Mouse (Mus musculus) heart, postnatal 0 days (tissue): ENCODE results near the gene Saysd1. TPM values are rescaled to one million over a fixed set of nuclear protein-coding genes. Genes with fewer than 3 reads are reported as not detected.

Experiments used
- ATAC-seq: fragments of 200-750 bp; cut with Nextera tagmentation; 2 replicates; pipeline ENCODE4 v1.8.0; 2017; ENCODE audit warnings: low read depth, moderate number of reproducible peaks, moderate library complexity; ENCODE audit not compliant: insufficient read depth
- DNase-seq: peaks from one replicate; pipeline ENCODE4 v3.0.0-alpha.2; 2016; ENCODE audit warnings: low spot score
- H3K27ac ChIP-seq: fragments of 300-500 bp; sonication (generic); 2 replicates; pipeline ENCODE4 v1.5.1; 2014; ENCODE audit warnings: low read depth, mild to moderate bottlenecking
- H3K27me3 ChIP-seq: fragments of 300-500 bp; sonication (generic); 2 replicates; pipeline ENCODE4 v1.6.1; 2014; ENCODE audit warnings: low read length, mixed read lengths; ENCODE audit not compliant: control insufficient read depth, insufficient read depth
- H3K36me3 ChIP-seq: fragments of 300-500 bp; sonication (generic); replicated peaks from 2 replicates; pipeline ENCODE4 v1.6.1; 2014; ENCODE audit warnings: low read length, mixed read lengths; ENCODE audit not compliant: control insufficient read depth, insufficient read depth
- H3K4me1 ChIP-seq: fragments of 300-500 bp; sonication (generic); 2 replicates; pipeline ENCODE4 v1.6.1; 2014; ENCODE audit warnings: antibody characterized with exemption; ENCODE audit not compliant: control insufficient read depth, insufficient read depth
- H3K4me2 ChIP-seq: fragments of 300-500 bp; sonication (generic); 2 replicates; pipeline ENCODE4 v1.6.1; 2014; ENCODE audit warnings: low read depth, mild to moderate bottlenecking, low read length, moderate library complexity
- H3K4me3 ChIP-seq: fragments of 300-500 bp; sonication (generic); 2 replicates; pipeline ENCODE4 v1.5.1; 2014; ENCODE audit warnings: low read depth, low read length
- H3K9ac ChIP-seq: fragments of 300-500 bp; sonication (generic); replicated peaks from 2 replicates; pipeline ENCODE4 v1.6.1; 2014; ENCODE audit warnings: low read depth, low read length, mixed read lengths
- H3K9me3 ChIP-seq: fragments of 300-500 bp; sonication (generic); replicated peaks from 2 replicates; pipeline ENCODE4 v1.6.1; 2016; ENCODE audit warnings: low read length; ENCODE audit not compliant: control insufficient read depth
- CTCF ChIP-seq: IDR thresholded peaks from 2 replicates; pipeline ENCODE4 v1.5.1; 2016; ENCODE audit warnings: antibody characterized with exemption, control low read depth, low read depth
- EP300 ChIP-seq: IDR thresholded peaks from 2 replicates; pipeline ENCODE4 v1.6.1; 2016; ENCODE audit warnings: antibody characterized with exemption, low read depth
- WGBS: fragments of 180-500 bp; shearing (Covaris S2); extraction: QIAGEN DNeasy Blood & Tissue Kit; methylation state at CpG from one replicate; pipeline ENCODE4 v1.1.7; 2014; 5-methylcytosine and 5-hydroxymethylcytosine counted together
- polyA plus RNA-seq: library from polyadenylated mRNA; unstranded; fragments of >200 nt; fragmentation: Nextera tagmentation; extraction: Ambion mirVana; gene quantifications from 2 replicates; pipeline ENCODE4 v1.2.1, GENCODE M21; 2015
- total RNA-seq: library from RNA; depleted of rRNA; stranded (reverse); fragments of >200 nt; gene quantifications from 2 replicates; pipeline ENCODE4 v1.2.3, GENCODE M21; 2014; ENCODE audit warnings: low replicate concordance

Gene Saysd1
- total and polyA plus RNA-seq, 2 experiments from 2014 or later: 10.8 to 12.6 TPM

DNA sequence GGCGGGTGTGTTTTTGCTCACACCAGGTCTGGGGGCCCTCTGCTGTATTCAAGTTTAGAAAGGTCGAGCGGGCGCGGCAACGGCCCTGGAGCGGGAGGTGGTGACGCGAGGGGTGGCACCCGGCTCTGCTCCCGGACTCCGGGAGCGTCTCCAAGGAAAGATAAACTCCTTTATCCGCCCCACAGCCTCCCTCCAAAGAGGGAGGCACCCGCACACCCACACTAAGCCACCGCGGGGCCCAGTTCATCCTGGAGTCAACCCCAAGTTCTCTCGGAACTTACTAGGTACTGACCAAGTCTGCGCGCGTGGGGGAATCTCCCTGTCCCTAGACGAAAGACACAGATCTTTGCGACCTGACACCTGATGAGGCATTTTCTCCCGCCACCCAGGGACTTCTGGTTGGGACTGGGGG is 42.4 kb upstream of the Saysd1 start:
- TF ChIP-seq CTCF (no peak), EP300 (no peak)
- Histone ChIP-seq H3K4me3 (peak overlapping the region; percentile 52), H3K4me2 (peak overlapping the region; percentile 72), H3K27me3 (0 out of 2 replicates have a peak, but pooled peaks cover 4% of the 10 kb centered on the region), H3K9me3 (no peaks in the 10 kb centered on the region), H3K9ac (peak overlapping the region; percentile 4), H3K36me3 (no peaks in the 10 kb centered on the region), H3K4me1 (peaks cover 11% of the 10 kb centered on the region), H3K27ac (no peak overlapping the region)
- DNase-seq: no peak
- no peak for ATAC-seq
- WGBS: under 1% methylated on average over 24 of the region's 24 CpGs

DNA sequence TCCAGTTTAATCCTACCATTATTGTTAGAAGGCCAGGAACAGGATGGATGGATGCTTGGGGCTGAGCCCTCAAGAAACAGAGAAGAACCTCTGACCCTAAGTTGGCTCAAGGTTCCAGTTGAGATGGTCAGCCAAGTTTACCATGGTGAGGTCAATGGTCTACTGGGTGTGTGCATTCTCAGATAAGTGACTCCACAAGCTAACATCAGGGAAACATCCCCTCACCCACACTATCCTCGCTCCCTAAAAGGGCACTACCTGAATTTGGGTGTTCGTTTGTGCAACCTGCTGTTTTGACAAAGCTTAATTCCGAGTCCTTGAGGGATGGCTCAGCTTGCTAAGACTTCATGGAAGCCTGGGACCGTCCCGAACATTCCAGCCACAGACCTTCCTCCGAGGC is 42.0 kb upstream of the Saysd1 start:
- TF ChIP-seq EP300: no peak
- no peak for TF ChIP-seq CTCF
- 15% methylated on average over 6 of the region's 6 CpGs for WGBS
- Histone ChIP-seq H3K9me3 (no peaks in the 10 kb centered on the region), H3K36me3 (no peaks in the 10 kb centered on the region), H3K27me3 (0 out of 2 replicates have a peak, but pooled peaks cover 4% of the 10 kb centered on the region), H3K27ac (no peak overlapping the region), H3K4me1 (peaks cover 11% of the 10 kb centered on the region), H3K4me3 (peak overlapping the region; percentile 52), H3K9ac (peak overlapping the region; percentile 4; the same call in 1 of the 2 replicates), H3K4me2 (peak overlapping the region; percentile 72)
- DNase-seq (no peak), ATAC-seq (no peak)

- H3K36me3 ChIP-seq: no peaks in the 10 kb centered on the region
- peaks cover 11% of the 10 kb centered on the region for H3K4me1 ChIP-seq
- no peak overlapping the region for H3K4me3 ChIP-seq
- H3K27ac ChIP-seq: no peak overlapping the region
- TF ChIP-seq CTCF (no peak), EP300 (no peak)
- H3K9ac ChIP-seq: no peak overlapping the region
- no peaks in the 10 kb centered on the region for H3K9me3 ChIP-seq
- no peak for DNase-seq
- H3K27me3 ChIP-seq: 0 out of 2 replicates have a peak, but pooled peaks cover 4% of the 10 kb centered on the region
- no peak for ATAC-seq
- 80% methylated on average over 5 of the region's 5 CpGs for WGBS
- peak overlapping the region; percentile 72; the same call in 1 of the 2 replicates for H3K4me2 ChIP-seq
Observed at GRCm38 (mm10) chr14:20179731-20180280, 41.5 kb upstream of the Saysd1 start.

DNA sequence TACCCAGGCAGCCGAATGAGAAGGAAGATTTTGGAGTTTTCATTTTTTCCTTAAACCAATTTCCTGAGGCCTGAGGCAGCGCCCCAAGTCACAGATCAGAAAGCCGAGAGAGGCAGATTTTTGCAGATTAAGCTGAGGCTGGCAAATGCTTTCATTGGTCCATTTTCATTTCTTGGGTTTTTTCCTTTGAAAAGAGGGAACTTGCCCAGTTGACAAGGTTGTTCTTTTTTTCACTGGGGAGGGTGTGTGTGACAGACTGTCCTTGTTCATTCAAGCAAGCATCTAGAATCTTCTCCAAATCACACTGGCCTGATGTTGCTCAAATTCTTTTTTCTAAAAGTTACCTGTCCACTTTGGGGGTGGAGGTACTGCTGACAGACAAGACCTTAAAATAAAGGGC is 40.7 kb upstream of the Saysd1 start:
- no peak for TF ChIP-seq EP300
- TF ChIP-seq CTCF: no peak
- H3K4me1 ChIP-seq: peaks cover 11% of the 10 kb centered on the region
- no peak overlapping the region for H3K4me3 ChIP-seq
- no peak overlapping the region for H3K9ac ChIP-seq
- ATAC-seq: no peak
- DNase-seq: no peak
- H3K9me3 ChIP-seq: no peaks in the 10 kb centered on the region
- H3K27ac ChIP-seq: no peak overlapping the region
- H3K27me3 ChIP-seq: 0 out of 2 replicates have a peak, but pooled peaks cover 4% of the 10 kb centered on the region
- H3K36me3 ChIP-seq: no peaks in the 10 kb centered on the region
- H3K4me2 ChIP-seq: no peak overlapping the region
- 76% methylated on average over 3 of the region's 3 CpGs for WGBS

DNA sequence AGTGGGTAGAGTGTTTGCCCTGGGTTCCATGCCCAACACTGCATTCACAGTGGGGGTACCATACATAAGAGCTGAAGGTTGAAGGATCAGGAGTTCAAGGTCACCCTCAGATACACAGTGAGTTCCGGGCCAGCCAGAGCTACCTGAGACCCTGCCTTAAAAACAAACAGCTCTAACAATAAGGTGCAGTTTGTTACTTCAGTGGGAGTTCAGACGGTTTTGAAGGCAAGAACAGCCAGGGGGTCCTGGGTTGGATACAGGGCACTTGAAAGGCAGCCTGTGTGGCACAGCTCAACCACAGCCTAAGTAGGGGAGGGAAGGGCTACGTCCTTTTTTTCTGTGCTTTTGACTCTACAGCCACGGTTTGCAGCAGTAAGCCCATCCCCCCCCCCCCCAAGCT is 40.3 kb upstream of the Saysd1 start:
- ATAC-seq (no peak), DNase-seq (no peak)
- Histone ChIP-seq H3K9me3 (no peaks in the 10 kb centered on the region), H3K27me3 (0 out of 2 replicates have a peak, but pooled peaks cover 4% of the 10 kb centered on the region), H3K36me3 (no peaks in the 10 kb centered on the region), H3K4me3 (no peak overlapping the region), H3K4me1 (peaks cover 11% of the 10 kb centered on the region), H3K9ac (no peak overlapping the region), H3K27ac (no peak overlapping the region), H3K4me2 (no peak overlapping the region)
- TF ChIP-seq EP300: no peak
- no peak for TF ChIP-seq CTCF
- WGBS: 49% methylated on average over 4 of the region's 4 CpGs

DNA sequence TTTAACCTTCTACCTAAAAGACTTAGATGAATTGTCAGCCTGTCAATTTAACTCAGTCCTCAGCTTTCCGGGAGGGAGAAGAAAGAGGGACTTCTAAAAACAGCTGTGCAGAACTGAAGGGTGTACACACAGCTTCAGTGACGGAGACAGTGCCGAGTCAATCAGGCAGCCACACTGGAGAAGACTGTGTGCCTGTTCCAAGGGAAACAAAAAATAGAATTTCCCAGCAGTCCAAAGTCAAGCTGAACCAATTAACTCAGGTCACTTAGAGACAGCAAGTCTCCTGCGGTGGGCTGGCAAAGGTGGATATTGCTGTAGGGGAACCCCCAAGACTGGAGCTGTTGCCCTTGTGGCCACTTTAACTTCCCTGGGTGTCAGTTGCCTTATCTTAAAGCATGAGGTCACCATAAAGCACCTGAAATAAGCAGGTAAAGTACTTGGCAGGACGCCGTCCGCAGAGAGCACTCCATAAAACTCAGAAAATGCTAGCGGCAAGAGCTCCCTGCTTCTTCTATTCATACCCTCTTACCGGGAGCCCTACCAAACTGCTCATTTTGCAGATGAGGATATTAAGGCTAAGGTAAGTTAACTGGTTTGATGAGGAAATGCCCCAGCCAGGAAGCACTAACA is 39.3 kb upstream of the Saysd1 start:
- Histone ChIP-seq H3K4me3 (no peak overlapping the region), H3K27ac (no peak overlapping the region), H3K4me1 (peaks cover 11% of the 10 kb centered on the region), H3K36me3 (no peaks in the 10 kb centered on the region), H3K27me3 (0 out of 2 replicates have a peak, but pooled peaks cover 4% of the 10 kb centered on the region), H3K9ac (no peak overlapping the region), H3K9me3 (no peaks in the 10 kb centered on the region), H3K4me2 (no peak overlapping the region)
- TF ChIP-seq EP300 (no peak), CTCF (no peak)
- ATAC-seq: no peak
- whole genome bisulfite sequencing: 84% methylated on average over 9 of the region's 9 CpGs
- no peak for DNase-seq
